Mouse (Mus musculus) neural tube, embryonic 14.5 days (tissue): ENCODE results near the gene Rarg. TPM values are rescaled to one million over a fixed set of nuclear protein-coding genes. Genes with fewer than 3 reads are reported as not detected.

Experiments
- ATAC-seq: fragments of 200-750 bp; cut with Nextera tagmentation; 2 replicates; pipeline ENCODE4 v1.8.0; 2017; ENCODE audit warnings: low read depth, mild to moderate bottlenecking, moderate TSS enrichment, moderate library complexity
- H3K27ac ChIP-seq: fragments of 300-500 bp; sonication (generic); 2 replicates; pipeline ENCODE4 v1.5.1; 2014; ENCODE audit warnings: low read depth, mild to moderate bottlenecking, control low read depth, low read length, moderate library complexity, mixed read lengths
- H3K27me3 ChIP-seq: fragments of 300-500 bp; sonication (generic); 2 replicates; pipeline ENCODE4 v1.6.1; 2014; ENCODE audit warnings: low read length; ENCODE audit not compliant: control insufficient read depth, insufficient read depth
- H3K36me3 ChIP-seq: fragments of 300-500 bp; sonication (generic); 2 replicates; pipeline ENCODE4 v1.6.1; 2014; ENCODE audit warnings: low read length, mixed read lengths; ENCODE audit not compliant: control insufficient read depth, insufficient read depth
- H3K4me1 ChIP-seq: fragments of 300-500 bp; sonication (generic); 2 replicates; pipeline ENCODE4 v1.6.1; 2014; ENCODE audit warnings: low read length; ENCODE audit not compliant: control insufficient read depth, insufficient read depth
- H3K4me2 ChIP-seq: fragments of 300-500 bp; sonication (generic); 2 replicates; pipeline ENCODE4 v1.6.1; 2014; ENCODE audit warnings: mild to moderate bottlenecking, low read depth, low read length, control low read depth
- H3K4me3 ChIP-seq: fragments of 300-500 bp; sonication (generic); 2 replicates; pipeline ENCODE4 v1.5.1; 2014; ENCODE audit warnings: low read depth, low read length, control low read depth, mixed read lengths
- H3K9ac ChIP-seq: fragments of 300-500 bp; sonication (generic); replicated peaks from 2 replicates; pipeline ENCODE4 v1.6.1; 2014; ENCODE audit warnings: low read depth, mild to moderate bottlenecking, control low read depth, low read length, mixed read lengths
- H3K9me3 ChIP-seq: fragments of 300-500 bp; sonication (generic); 2 replicates; pipeline ENCODE4 v1.6.1; 2016; ENCODE audit warnings: low read length; ENCODE audit not compliant: control insufficient read depth
- WGBS: fragments of 180-500 bp; shearing (Covaris S2); extraction: QIAGEN DNeasy Blood & Tissue Kit; methylation state at CpG from one replicate; pipeline ENCODE4 v1.1.7; 2014; 5-methylcytosine and 5-hydroxymethylcytosine counted together
- polyA plus RNA-seq: library from polyadenylated mRNA; unstranded; fragments of >200 nt; fragmentation: Nextera tagmentation; extraction: Ambion mirVana; gene quantifications from 2 replicates; pipeline ENCODE4 v1.2.1, GENCODE M21; 2014

Rarg gene
- polyA plus RNA-seq, 1 experiment from 2014 or later, result 4.3 TPM

DNA sequence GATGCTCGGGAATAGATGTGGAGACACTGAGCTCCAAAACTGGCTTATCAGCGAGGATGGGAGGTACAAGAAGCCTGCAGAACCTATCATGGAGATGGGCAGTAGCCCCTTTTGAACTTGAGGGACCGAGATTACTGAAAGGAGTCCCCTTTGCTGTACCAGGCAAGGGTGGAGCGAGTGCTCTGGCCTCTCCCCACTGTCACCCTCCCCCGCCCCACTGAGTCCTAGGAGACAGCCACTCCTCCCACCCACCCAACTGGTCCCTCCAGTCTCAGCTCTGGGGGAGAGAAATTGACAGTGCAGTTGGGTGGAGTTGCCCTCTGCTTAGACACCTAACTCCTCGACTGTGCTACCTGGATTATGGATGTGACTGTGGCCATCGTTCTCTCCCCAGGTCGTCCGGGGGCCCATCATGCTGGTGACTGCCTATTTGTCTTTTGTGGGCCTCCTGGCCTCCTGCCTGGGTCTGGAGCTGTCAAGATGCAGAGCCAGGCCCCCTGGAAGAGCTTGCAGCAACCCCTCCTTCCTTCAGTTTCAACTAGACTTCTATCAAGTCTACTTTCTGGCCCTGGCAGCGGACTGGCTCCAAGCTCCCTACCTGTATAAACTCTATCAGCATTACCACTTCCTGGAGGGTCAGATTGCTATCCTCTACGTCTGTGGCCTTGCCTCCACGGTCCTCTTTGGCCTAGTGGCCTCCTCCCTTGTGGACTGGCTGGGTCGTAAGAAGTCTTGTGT is 22.6 kb upstream of the Rarg start:
- WGBS, result 32% methylated on average over 13 of the region's 13 CpGs
- Histone ChIP-seq H3K4me1 (peaks cover 9% of the 10 kb centered on the region), H3K4me3 (peak overlapping the region; percentile 73), H3K4me2 (peak overlapping the region; percentile 88), H3K27ac (peak overlapping the region; percentile 83), H3K27me3 (no peaks in the 10 kb centered on the region), H3K9ac (peak overlapping the region; percentile 78), H3K9me3 (no peaks in the 10 kb centered on the region), H3K36me3 (peaks cover 10% of the 10 kb centered on the region; the same call in 1 of the 2 replicates)
- peak; percentile 56; the same call in 1 of the 2 replicates for ATAC-seq

DNA sequence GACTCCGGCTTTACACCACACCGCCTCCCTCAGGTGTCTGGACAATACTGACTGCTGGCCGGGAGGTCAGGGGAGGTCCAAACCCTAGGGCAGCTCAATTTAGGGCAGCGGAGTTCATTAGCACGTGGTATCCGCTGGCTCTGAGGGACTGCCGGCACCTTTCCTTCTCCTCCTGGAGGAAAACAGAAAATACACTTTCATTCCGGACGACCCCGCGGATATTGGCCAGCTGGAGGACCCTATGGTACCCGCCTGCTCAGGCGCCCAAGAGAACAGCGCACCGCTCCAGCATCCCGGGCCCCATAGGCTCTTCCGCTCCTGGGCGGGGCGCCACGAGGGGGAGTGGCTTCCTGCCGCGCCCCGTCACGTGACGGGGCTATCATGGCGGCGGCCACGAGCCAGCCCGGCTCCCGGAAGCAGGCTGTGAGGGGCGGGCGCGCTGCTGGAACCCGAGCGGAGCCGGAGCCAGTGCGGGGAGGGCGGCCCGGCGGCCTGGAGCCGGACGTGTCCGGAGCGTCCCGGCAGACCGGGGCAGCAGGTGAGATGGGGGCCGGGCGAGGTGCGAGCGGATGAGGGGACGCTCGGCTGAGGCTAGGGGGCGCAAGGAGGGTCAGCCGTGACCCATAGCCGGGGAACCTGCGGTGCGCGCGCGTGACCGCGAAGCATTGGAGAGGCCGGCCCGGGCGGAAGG is 21.9 kb upstream of the Rarg start, which contains the start of gene Mfsd5:
Gene Mfsd5 (plus strand): TSS at position 363 of the 691 bp plus-strand sequence.
- under 1% methylated on average over 64 of the region's 65 CpGs for WGBS
- peak; percentile 96 for ATAC-seq
- peaks cover 9% of the 10 kb centered on the region for H3K4me1 ChIP-seq

DNA sequence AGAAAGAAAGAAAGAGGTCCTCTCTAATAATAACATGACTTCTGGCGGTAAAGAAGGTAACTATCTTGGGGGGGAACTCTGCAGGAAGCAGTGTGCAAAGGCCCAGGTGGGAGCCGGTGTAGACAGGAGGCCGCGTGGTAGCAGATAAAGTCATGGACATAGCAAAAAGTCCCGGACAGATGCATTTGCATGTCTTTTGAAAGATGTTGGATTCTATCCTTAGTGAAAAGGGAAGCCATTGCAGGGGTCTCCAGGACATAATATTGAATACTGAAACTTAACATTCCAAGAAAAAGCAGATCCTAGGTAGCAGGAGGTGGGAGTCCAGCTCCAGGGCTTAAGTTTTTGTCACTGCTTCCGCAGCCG is 21.4 kb upstream of the Rarg start:
- 32% methylated on average over 7 of the region's 7 CpGs for WGBS
- Histone ChIP-seq H3K4me1 (peaks cover 9% of the 10 kb centered on the region), H3K4me3 (peak overlapping the region; percentile 73), H3K27me3 (no peaks in the 10 kb centered on the region), H3K4me2 (peak overlapping the region; percentile 88), H3K9ac (peak overlapping the region; percentile 78), H3K27ac (peak overlapping the region; percentile 65), H3K36me3 (peaks cover 10% of the 10 kb centered on the region; the same call in 1 of the 2 replicates), H3K9me3 (no peaks in the 10 kb centered on the region)
- no peak for ATAC-seq

More for the DNA sequence above, 21.9 kb upstream of the Rarg start, which contains the start of gene Mfsd5:
- H3K9ac ChIP-seq, result peak within 1 kb of the TSS; percentile 78
- no peaks in the 10 kb centered on the region for H3K9me3 ChIP-seq
- peak within 1 kb of the TSS; percentile 83 for H3K27ac ChIP-seq
- H3K4me3 ChIP-seq, result peak within 1 kb of the TSS; percentile 73
- no peaks in the 10 kb centered on the region for H3K27me3 ChIP-seq
- peak within 1 kb of the TSS; percentile 88 for H3K4me2 ChIP-seq
- H3K36me3 ChIP-seq, result peaks cover 10% of the 10 kb centered on the region; the same call in 1 of the 2 replicates

DNA sequence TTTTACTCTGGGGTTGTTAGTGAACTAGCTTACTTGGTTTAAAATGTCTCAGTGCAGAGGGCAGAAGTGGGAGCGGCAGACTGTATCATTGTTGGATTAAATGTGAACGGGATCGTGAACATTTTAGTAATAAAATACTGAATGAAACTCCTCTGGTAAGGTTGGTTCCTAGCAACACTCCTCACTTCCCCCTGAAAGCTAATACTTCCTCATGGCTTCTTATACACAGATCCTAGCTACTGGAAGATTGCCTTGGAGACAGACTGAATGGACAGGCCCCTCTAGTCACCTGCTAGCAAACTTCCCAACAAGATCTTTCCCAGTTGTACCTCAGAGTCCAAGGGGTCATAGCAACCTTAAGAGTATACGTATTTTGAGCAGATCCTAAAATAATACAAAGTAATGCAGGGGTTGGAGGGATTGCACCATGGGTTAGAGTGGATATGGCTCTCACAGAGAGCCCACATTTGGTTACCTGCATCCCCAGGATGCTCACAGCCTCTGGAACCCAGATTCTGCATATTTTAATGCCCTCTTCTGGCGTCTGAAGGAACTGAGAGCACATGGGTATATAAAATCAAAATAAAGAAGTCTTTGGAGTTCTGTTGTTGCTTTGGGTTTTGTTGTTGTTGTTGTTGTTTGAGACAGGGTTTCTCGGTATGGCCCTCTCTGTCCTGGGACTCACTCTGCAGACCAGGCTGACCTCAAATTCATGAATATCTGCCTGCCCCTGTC is 16.8 kb upstream of the Rarg start:
- Histone ChIP-seq H3K4me3 (no peak overlapping the region), H3K4me1 (no peaks in the 10 kb centered on the region), H3K9me3 (no peaks in the 10 kb centered on the region), H3K27me3 (no peaks in the 10 kb centered on the region; the same call in 1 of the 2 replicates), H3K4me2 (no peak overlapping the region), H3K9ac (no peak overlapping the region), H3K36me3 (no peaks in the 10 kb centered on the region), H3K27ac (no peak overlapping the region)
- WGBS, result 78% methylated on average over 6 of the region's 6 CpGs
- ATAC-seq, result no peak

DNA sequence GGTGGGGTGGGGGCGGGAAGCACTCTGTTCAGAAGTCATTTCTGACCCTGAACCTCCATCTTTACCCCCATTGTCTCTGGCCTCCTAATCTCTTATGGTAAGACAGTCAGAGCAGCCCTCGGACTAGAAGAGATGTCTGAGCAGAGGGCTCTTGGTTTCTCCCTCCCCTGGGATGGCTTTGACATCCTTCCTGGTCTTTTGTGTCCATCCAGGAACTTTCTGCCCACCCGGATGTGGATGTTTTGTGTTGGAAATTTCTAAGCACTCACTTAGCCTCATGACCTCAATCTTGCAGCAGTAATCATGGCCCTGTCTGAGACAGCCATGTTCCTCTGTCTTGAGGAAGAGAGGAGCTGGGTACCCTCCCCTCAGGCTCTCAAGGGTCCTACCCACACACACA is 14.1 kb upstream of the Rarg start:
- H3K36me3 ChIP-seq, result no peaks in the 10 kb centered on the region
- WGBS, result 41% methylated on average over 3 of the region's 3 CpGs
- H3K4me3 ChIP-seq, result no peak overlapping the region
- no peaks in the 10 kb centered on the region for H3K4me1 ChIP-seq
- H3K9ac ChIP-seq, result no peak overlapping the region
- H3K4me2 ChIP-seq, result no peak overlapping the region
- H3K9me3 ChIP-seq, result no peaks in the 10 kb centered on the region
- ATAC-seq, result no peak
- H3K27me3 ChIP-seq, result no peaks in the 10 kb centered on the region; the same call in 1 of the 2 replicates
- no peak overlapping the region for H3K27ac ChIP-seq

DNA sequence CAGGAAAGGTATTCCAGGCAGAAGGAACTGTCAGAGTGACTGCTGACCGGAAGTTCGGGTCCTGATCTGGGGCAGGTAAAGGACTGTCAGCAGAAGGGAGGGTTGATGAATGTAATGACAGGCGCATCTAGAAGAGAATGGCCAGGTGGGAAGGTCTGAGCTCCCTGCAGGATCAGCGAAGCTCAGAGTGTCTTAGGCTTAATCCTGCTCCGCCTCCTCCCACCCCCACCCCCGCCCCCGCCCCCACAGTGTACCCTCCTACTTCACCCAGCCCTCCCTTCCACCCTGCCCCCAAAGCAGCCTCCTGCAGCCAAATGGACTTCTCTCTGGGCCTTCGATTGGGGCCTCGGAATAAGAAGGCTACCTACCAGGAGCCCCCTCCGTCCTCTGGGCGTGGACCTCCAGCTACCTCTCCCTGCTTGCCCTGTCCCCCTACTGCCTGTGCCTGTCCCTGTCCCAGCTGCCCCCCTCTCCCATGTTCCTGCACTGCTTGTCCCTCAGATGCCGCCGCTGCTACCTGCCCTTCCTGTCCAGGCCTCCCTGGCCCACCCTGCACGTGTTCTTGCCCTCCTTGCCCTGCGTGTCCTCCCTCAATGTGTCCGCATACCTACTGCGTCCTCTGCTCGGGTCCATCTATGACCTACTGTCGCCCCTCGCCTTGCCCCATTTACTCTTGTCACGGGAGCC is 13.1 kb upstream of the Rarg start, which contains the start of gene Gm9918:
Gene Gm9918 (plus strand): TSS at position 290 of the 687 bp plus-strand sequence.
- Histone ChIP-seq H3K4me3 (no peak within 1 kb of the TSS), H3K9me3 (no peaks in the 10 kb centered on the region)
- 14% methylated on average over 18 of the region's 21 CpGs for WGBS

DNA sequence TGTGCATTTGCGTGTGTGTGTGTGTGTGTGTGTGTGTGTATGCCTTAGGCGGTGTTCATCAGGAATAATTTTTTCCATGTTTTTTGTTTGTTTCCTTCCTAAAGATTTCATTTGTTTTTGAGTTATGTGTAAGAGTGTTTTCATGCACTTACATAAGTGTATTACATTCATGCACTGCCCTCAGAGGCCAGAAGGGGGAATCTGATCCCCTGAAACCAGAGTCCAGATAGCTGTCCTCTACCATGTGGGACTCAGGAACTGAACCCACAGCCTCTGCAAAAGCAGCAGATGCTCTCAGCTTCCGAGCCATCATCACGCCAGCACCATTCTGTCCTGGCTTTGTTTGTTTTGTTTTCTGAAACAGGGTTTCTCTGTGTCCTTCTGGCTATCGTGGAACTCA is 8.2 kb upstream of the Rarg start:
- H3K36me3 ChIP-seq, result no peaks in the 10 kb centered on the region
- H3K9ac ChIP-seq, result no peak overlapping the region
- no peak overlapping the region for H3K4me2 ChIP-seq
- no peaks in the 10 kb centered on the region for H3K4me1 ChIP-seq
- no peak overlapping the region for H3K4me3 ChIP-seq
- no peaks in the 10 kb centered on the region for H3K9me3 ChIP-seq
- H3K27ac ChIP-seq, result no peak overlapping the region
- no peak for ATAC-seq
- WGBS, result 87% methylated on average over 5 of the region's 5 CpGs
- no peaks in the 10 kb centered on the region; the same call in 1 of the 2 replicates for H3K27me3 ChIP-seq

More for the DNA sequence above, 13.1 kb upstream of the Rarg start, which contains the start of gene Gm9918:
- no peaks in the 10 kb centered on the region for H3K4me1 ChIP-seq
- no peak for ATAC-seq
- no peaks in the 10 kb centered on the region; the same call in 1 of the 2 replicates for H3K27me3 ChIP-seq
- H3K4me2 ChIP-seq, result peak within 1 kb of the TSS; percentile 2; the same call in 1 of the 2 replicates
- no peak within 1 kb of the TSS for H3K9ac ChIP-seq
- H3K36me3 ChIP-seq, result no peaks in the 10 kb centered on the region
- H3K27ac ChIP-seq, result no peak within 1 kb of the TSS

DNA sequence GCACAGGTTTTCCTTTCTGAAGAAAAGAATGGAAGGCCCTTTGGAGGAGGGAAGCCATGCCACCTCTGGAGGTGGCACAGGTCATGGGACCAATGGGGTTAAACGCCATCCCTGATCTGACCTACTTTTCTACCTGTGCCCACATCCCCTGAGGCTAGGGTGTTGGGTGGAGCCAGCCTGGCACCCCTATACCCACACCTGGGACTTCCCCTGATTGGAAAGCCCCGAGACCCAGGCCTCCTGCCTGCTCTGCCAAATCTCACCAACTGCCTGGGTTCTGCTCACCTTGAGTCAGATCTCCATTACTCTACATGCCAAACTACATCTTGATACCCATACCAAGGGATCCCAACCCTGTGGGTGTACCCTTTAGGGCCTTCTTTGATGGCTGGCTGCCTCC is 5.7 kb upstream of the Rarg start:
- Histone ChIP-seq H3K4me3 (no peak overlapping the region), H3K36me3 (no peaks in the 10 kb centered on the region), H3K4me2 (no peak overlapping the region), H3K9me3 (no peaks in the 10 kb centered on the region), H3K27ac (no peak overlapping the region), H3K4me1 (no peaks in the 10 kb centered on the region), H3K27me3 (peaks cover 5% of the 10 kb centered on the region; the same call in 1 of the 2 replicates), H3K9ac (no peak overlapping the region)
- WGBS, result 80% methylated on average over 2 of the region's 2 CpGs
- ATAC-seq, result no peak
